Mouse (Mus musculus): ENCODE measurements at regions not wholly inside any gene's neighbourhood (a gene's known extent, or its start where the extent isn't known, plus 50 kb on each side); places are given as distances from the start of the nearest gene placed in this dataset.

DNA sequence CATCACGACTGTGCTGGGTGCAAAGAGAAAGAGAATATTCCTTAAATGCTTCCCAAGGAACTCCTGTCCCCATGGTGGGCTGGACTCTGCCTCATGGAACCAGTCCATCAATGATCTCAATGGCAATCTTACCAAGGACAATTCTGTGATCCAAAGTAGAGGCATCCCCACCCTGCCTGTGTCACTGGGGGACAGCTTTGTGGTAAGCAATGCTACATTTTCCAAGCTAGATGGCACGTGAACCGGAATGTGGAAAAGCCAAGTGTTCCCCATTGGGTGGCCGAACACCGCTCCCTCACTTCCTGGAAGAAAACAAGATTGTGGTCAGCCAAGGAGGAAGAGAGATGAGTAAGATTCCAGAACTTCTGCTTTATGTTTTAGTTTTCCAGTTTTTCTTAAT lies 164.7 kb upstream of the Tmtc1 start:
- TF ChIP-seq CTCF (IDR thresholded peaks at IDR 0.05; ENCODE audit: insufficient read depth, low read length), result no peak
- TF ChIP-seq POLR2A (IDR thresholded peaks at IDR 0.05; ENCODE audit: borderline replicate concordance, extremely low read depth, low read depth, low read length), result no peak

Data from lung, adult 2 months (tissue).